Mouse (Mus musculus) subcutaneous adipose tissue, adult 2 months (tissue): ENCODE data around the gene Apobec3. TPM values are rescaled to one million over a fixed set of nuclear protein-coding genes. Genes with fewer than 3 reads are reported as not detected.

Experiments
- polyA plus RNA-seq: library from polyadenylated mRNA; depleted of rRNA; stranded (reverse); fragments of >200 nt; gene quantifications from 2 replicates; pipeline ENCODE4 v1.2.3, GENCODE M21; 2012; ENCODE audit warnings: low replicate concordance; rRNA removed

The Apobec3 gene
- 41.3 and 41.4 TPM in 2 replicates for polyA plus RNA-seq

GRCm38 (mm10) chr15:79891436-79892212, at the start of gene Apobec3:
TSS of gene Apobec3 (plus strand) at chr15:79891659.

Other genes starting within 250 kb of the Apobec3 start
- 1.5 and 2.9 TPM in 2 replicates for gene Fam227a, start 232.7 kb upstream of the Apobec3 start, polyA plus RNA-seq
- gene Cby1, start 232.5 kb upstream of the Apobec3 start, polyA plus RNA-seq: 10.0 and 15.2 TPM in 2 replicates
- gene Tomm22, start 220.8 kb upstream of the Apobec3 start, polyA plus RNA-seq: 44.8 and 56.3 TPM in 2 replicates
- gene Josd1, start 203.7 kb upstream of the Apobec3 start, polyA plus RNA-seq: 24.4 and 34.9 TPM in 2 replicates
- gene Gtpbp1, start 200.8 kb upstream of the Apobec3 start, polyA plus RNA-seq: 27.3 and 47.4 TPM in 2 replicates
- gene Sun2, start 149.1 kb upstream of the Apobec3 start, polyA plus RNA-seq: 90.4 and 103 TPM in 2 replicates
- 32.6 and 59.1 TPM in 2 replicates for gene Dnal4, start 113.8 kb upstream of the Apobec3 start, polyA plus RNA-seq
- 1.6 and 6.3 TPM in 2 replicates for gene Nptxr, start 86.9 kb upstream of the Apobec3 start, polyA plus RNA-seq
- gene Npcd, start 57.4 kb upstream of the Apobec3 start, polyA plus RNA-seq: 0.39 TPM in 1 of 2 replicates, not detected in the other
- 36.5 and 153 TPM in 2 replicates for gene Cbx6, start 57.0 kb upstream of the Apobec3 start, polyA plus RNA-seq
- gene Cbx7, start 79.5 kb downstream of the Apobec3 start, polyA plus RNA-seq: 26.7 and 34.0 TPM in 2 replicates
- gene Pdgfb, start 123.3 kb downstream of the Apobec3 start, polyA plus RNA-seq: 35.6 and 65.6 TPM in 2 replicates
- gene Syngr1, start 199.7 kb downstream of the Apobec3 start, polyA plus RNA-seq: 31.1 and 39.3 TPM in 2 replicates
- 384 and 934 TPM in 2 replicates for gene Rpl3, start 200.2 kb downstream of the Apobec3 start, polyA plus RNA-seq
- 15.8 and 28.1 TPM in 2 replicates for gene Tab1, start 241.5 kb downstream of the Apobec3 start, polyA plus RNA-seq